Comparison of ENCODE assay signal across 21 mouse cellular contexts in the genomic region with DNA sequence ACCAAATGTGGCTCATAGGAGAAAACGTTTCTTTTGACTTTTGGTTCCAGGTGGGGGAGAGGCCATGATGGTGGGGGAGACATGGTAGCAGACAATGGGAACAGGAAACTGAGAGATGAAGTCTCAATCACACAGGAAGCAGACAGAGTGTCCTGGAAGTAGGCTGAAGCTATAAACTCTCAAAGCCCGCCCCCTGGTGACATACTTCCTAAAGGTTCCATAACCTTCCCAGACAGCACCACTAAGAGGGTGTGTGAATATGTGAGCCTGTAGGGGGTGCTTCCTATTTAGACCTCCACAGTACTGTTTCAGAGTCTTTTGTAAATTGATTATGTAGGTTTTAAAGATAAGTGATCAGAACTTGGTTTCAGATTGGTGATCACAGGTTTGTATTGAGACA.
DNase-seq lines count a peak whose midpoint lies in the region; TF ChIP-seq lines count a peak whose summit lies in the region.
"Had no signal": no experiment of that assay in that cellular context is flagged by ENCODE, and none has a peak within 500 bp of the region (broad histone marks: within the 10 kb centered on the region; RNA-seq: fewer than 3 reads in every experiment).

No protein-coding gene starts in this region.

- DNase-seq in adrenal gland, postnatal 25 days = peak; percentile 2
- no peak for DNase-seq in adrenal gland, postnatal 36 days
- DNase-seq in thymus, postnatal 14 days = peak; percentile 13
- DNase-seq in thymus, postnatal 10 days (ENCODE audit: low spot score in 2 of 2) = no peak
- DNase-seq in ES-E14 (ENCODE audit: low read depth, low spot score) = peak; percentile 9
- DNase-seq in ZHBTc4 (ENCODE audit: low read depth, low spot score) = peak; percentile 18
- DNase-seq in heart, postnatal 36 days = no peak
- DNase-seq in left cerebral cortex, adult 11 months (ENCODE audit: low spot score) = no peak
- DNase-seq: B cell, adult 2 months; cerebellum, adult 11-12 months; heart, postnatal 4 days; kidney, adult 18-20 months; right cerebral cortex, adult 18-20 months; right cerebral cortex, postnatal 4 days had no signal

- H3K9me3 ChIP-seq in ES-E14 (ENCODE audit: control insufficient read depth, insufficient read depth, low read depth, low read length) = no peaks in the 10 kb centered on the region
- H3K9me3 ChIP-seq: heart, embryonic 15.5 days; limb, embryonic 10.5 days; midbrain, embryonic 10.5 days; neural tube, embryonic 13.5 days; stomach, embryonic 15.5 days had no signal

- intact Hi-C loops in heart, postnatal 36 days (cut with DNase I) = no loop called here

- no peaks in the 10 kb centered on the region for H3K4me1 ChIP-seq in ES-E14 (ENCODE audit: control insufficient read depth in 2 of 2, insufficient read depth in 2 of 2, low read length in 2 of 2, poor library complexity in 1 of 2)
- H3K4me1 ChIP-seq: heart, embryonic 15.5 days; limb, embryonic 10.5 days; midbrain, embryonic 10.5 days; neural tube, embryonic 13.5 days; stomach, embryonic 15.5 days had no signal

- H3K27ac ChIP-seq in ES-E14 (ENCODE audit: insufficient read depth, low read depth, low read length, poor library complexity, severe bottlenecking) = no peak overlapping the region
- H3K27ac ChIP-seq: heart, embryonic 15.5 days; hindbrain, embryonic 14.5 days; limb, embryonic 10.5 days; midbrain, embryonic 10.5 days; neural tube, embryonic 13.5 days; stomach, embryonic 15.5 days had no signal

- H3K9ac ChIP-seq in ES-E14 (ENCODE audit: insufficient read depth, low read depth, low read length, poor library complexity, severe bottlenecking) = no peak overlapping the region
- H3K9ac ChIP-seq: heart, embryonic 15.5 days; hindbrain, embryonic 14.5 days; neural tube, embryonic 13.5 days; stomach, embryonic 15.5 days had no signal

- H3K4me3 ChIP-seq in ES-E14 (ENCODE audit: insufficient read depth in 1 of 2, low read depth in 1 of 2, low read length in 2 of 2, poor library complexity in 1 of 2, severe bottlenecking in 1 of 2) = no peak overlapping the region
- H3K4me3 ChIP-seq: heart, embryonic 15.5 days; limb, embryonic 10.5 days; midbrain, embryonic 10.5 days; myocyte; neural tube, embryonic 13.5 days; stomach, embryonic 15.5 days had no signal

- in situ Hi-C loops in ES-E14 (cut with MboI; ENCODE audit: low sequenced_read_pairs in 2 of 2, unreplicated experiment in 2 of 2) = no loop called here

- no peaks in the 10 kb centered on the region for H3K36me3 ChIP-seq in ES-E14 (ENCODE audit: control insufficient read depth, insufficient read depth, low read length, poor library complexity, severe bottlenecking)
- H3K36me3 ChIP-seq: heart, embryonic 15.5 days; limb, embryonic 10.5 days; midbrain, embryonic 10.5 days; neural tube, embryonic 13.5 days; stomach, embryonic 15.5 days had no signal

TF ChIP-seq in ES-E14, 5 proteins besides CTCF, POLR2A, EP300 and RAD21:
- no peak for TF ChIP-seq HCFC1 (IDR thresholded peaks at IDR 0.05; ENCODE audit: borderline replicate concordance, insufficient read depth, low read length)
- no peak for TF ChIP-seq MAFK (IDR thresholded peaks at IDR 0.05; ENCODE audit: insufficient read depth, low read depth, low read length)
- TF ChIP-seq CHD2 (IDR thresholded peaks at IDR 0.05; ENCODE audit: low read depth, low read length) = no peak
- TF ChIP-seq ZNF384 (IDR thresholded peaks at IDR 0.05; ENCODE audit: low read depth, low read length) = no peak
- no peak for TF ChIP-seq ZC3H11A (IDR thresholded peaks at IDR 0.05; ENCODE audit: borderline replicate concordance, low read depth, low read length)
TF ChIP-seq in ES-E14: peak in this region for 0.

Comparison
In these comparisons a context has a peak if more than half of its experiments do, and no peak if none do; other contexts are left out.
1. DNase-seq: peak in adrenal gland, postnatal 25 days (single experiment), thymus, postnatal 14 days (single experiment), ES-E14 (single experiment) and ZHBTc4 (single experiment); none in adrenal gland, postnatal 36 days (0 of 2), thymus, postnatal 10 days (0 of 2), heart, postnatal 36 days (0 of 2) and left cerebral cortex, adult 11 months (single experiment).